Mouse (Mus musculus) heart, embryonic 13.5 days (tissue): ENCODE results near the gene Ptms. TPM values are rescaled to one million over a fixed set of nuclear protein-coding genes. Genes with fewer than 3 reads are reported as not detected.
A peak's percentile ranks its signal among the peaks of the same experiment; 100 is the strongest.

Source experiments
- ATAC-seq: fragments of 200-750 bp; cut with Nextera tagmentation; 2 replicates; pipeline ENCODE4 v1.8.0; 2017; ENCODE audit warnings: moderate TSS enrichment; ENCODE audit not compliant: insufficient number of reproducible peaks, low FRiP score, low TSS enrichment; ENCODE audit errors: extremely low read depth
- H3K27ac ChIP-seq: fragments of 300-500 bp; sonication (generic); replicated peaks from 2 replicates; pipeline ENCODE4 v1.5.1; 2015; ENCODE audit warnings: moderate library complexity, mild to moderate bottlenecking, inconsistent platforms
- H3K27me3 ChIP-seq: fragments of 300-500 bp; sonication (generic); replicated peaks from 2 replicates; pipeline ENCODE4 v1.6.1; 2015; ENCODE audit warnings: mild to moderate bottlenecking, inconsistent platforms
- H3K36me3 ChIP-seq: fragments of 300-500 bp; sonication (generic); 2 replicates; pipeline ENCODE4 v1.6.1; 2015; ENCODE audit warnings: mild to moderate bottlenecking, inconsistent platforms
- H3K4me1 ChIP-seq: fragments of 300-500 bp; sonication (generic); 2 replicates; pipeline ENCODE4 v1.6.1; 2015; ENCODE audit warnings: inconsistent platforms
- H3K4me2 ChIP-seq: fragments of 300-500 bp; sonication (generic); 2 replicates; pipeline ENCODE4 v1.6.1; 2015; ENCODE audit warnings: inconsistent platforms, mild to moderate bottlenecking, moderate library complexity
- H3K4me3 ChIP-seq: fragments of 300-500 bp; sonication (generic); 2 replicates; pipeline ENCODE4 v1.5.1; 2015; ENCODE audit warnings: moderate library complexity, mild to moderate bottlenecking, inconsistent platforms
- H3K9ac ChIP-seq: fragments of 300-500 bp; sonication (generic); 2 replicates; pipeline ENCODE4 v1.6.1; 2015; ENCODE audit warnings: inconsistent platforms, mild to moderate bottlenecking, moderate library complexity
- H3K9me3 ChIP-seq: fragments of 300-500 bp; sonication (generic); 2 replicates; pipeline ENCODE4 v1.6.1; 2016; ENCODE audit warnings: inconsistent platforms
- WGBS: fragments of 180-500 bp; shearing (Covaris S2); methylation state at CpG from one replicate; pipeline ENCODE4 v1.1.7; 2015; ENCODE audit warnings: mixed read lengths; 5-methylcytosine and 5-hydroxymethylcytosine counted together
- polyA plus RNA-seq: library from polyadenylated mRNA; unstranded; fragments of >200 nt; fragmentation: Nextera tagmentation; extraction: Ambion mirVana; gene quantifications from 2 replicates; pipeline ENCODE4 v1.2.1, GENCODE M21; 2015

Gene Ptms
- polyA plus RNA-seq, 1 experiment from 2014 or later: 233 TPM

- Histone ChIP-seq H3K9me3 (no peaks in the 10 kb centered on the region), H3K9ac (peak overlapping the region; percentile 100), H3K4me3 (peak overlapping the region; percentile 94), H3K4me1 (peaks cover 68% of the 10 kb centered on the region), H3K4me2 (peak overlapping the region; percentile 100), H3K27ac (peak overlapping the region; percentile 32; the same call in 1 of the 2 replicates), H3K27me3 (peaks cover 7% of the 10 kb centered on the region), H3K36me3 (peaks cover 29% of the 10 kb centered on the region)
- 19% methylated on average over 22 of the region's 22 CpGs for WGBS
- no peak for ATAC-seq
Observed at GRCm38 (mm10) chr6:124915160-124915941, 4.6 kb downstream of the Ptms start.

GRCm38 (mm10) chr6:124914511-124914910, 5.4 kb downstream of the Ptms start:
- WGBS: 84% methylated on average over 7 of the region's 7 CpGs
- Histone ChIP-seq H3K27me3 (peaks cover 15% of the 10 kb centered on the region), H3K4me2 (peak overlapping the region; percentile 100; the same call in 1 of the 2 replicates), H3K9me3 (no peaks in the 10 kb centered on the region), H3K4me1 (peaks cover 72% of the 10 kb centered on the region), H3K27ac (no peak overlapping the region; the same call in 1 of the 2 replicates), H3K36me3 (peaks cover 29% of the 10 kb centered on the region), H3K9ac (peak overlapping the region; percentile 100), H3K4me3 (peak overlapping the region; percentile 94; the same call in 1 of the 2 replicates)
- ATAC-seq: no peak

GRCm38 (mm10) chr6:124913721-124914285, 6.1 kb downstream of the Ptms start:
- no peak overlapping the region for H3K4me3 ChIP-seq
- H3K36me3 ChIP-seq: peaks cover 29% of the 10 kb centered on the region
- no peaks in the 10 kb centered on the region for H3K9me3 ChIP-seq
- no peak overlapping the region; the same call in 1 of the 2 replicates for H3K27ac ChIP-seq
- 72% methylated on average over 14 of the region's 14 CpGs for WGBS
- no peak for ATAC-seq
- H3K27me3 ChIP-seq: peaks cover 22% of the 10 kb centered on the region
- H3K9ac ChIP-seq: peak overlapping the region; percentile 14; the same call in 1 of the 2 replicates
- H3K4me1 ChIP-seq: peaks cover 67% of the 10 kb centered on the region
- no peak overlapping the region for H3K4me2 ChIP-seq

GRCm38 (mm10) chr6:124913214-124913613, 6.7 kb downstream of the Ptms start:
- Histone ChIP-seq H3K4me1 (peaks cover 61% of the 10 kb centered on the region), H3K9me3 (no peaks in the 10 kb centered on the region), H3K27ac (peak overlapping the region; percentile 21; the same call in 1 of the 2 replicates), H3K36me3 (peaks cover 29% of the 10 kb centered on the region), H3K9ac (no peak overlapping the region), H3K4me3 (no peak overlapping the region), H3K4me2 (no peak overlapping the region), H3K27me3 (peaks cover 28% of the 10 kb centered on the region)
- WGBS: 58% methylated on average over 6 of the region's 6 CpGs
- ATAC-seq: no peak

GRCm38 (mm10) chr6:124911533-124912218, 8.2 kb downstream of the Ptms start, which contains the start of gene Lag3:
Lag3 (minus strand) TSS chr6:124911705.
- peaks cover 32% of the 10 kb centered on the region for H3K27me3 ChIP-seq
- no peaks in the 10 kb centered on the region for H3K9me3 ChIP-seq
- H3K4me3 ChIP-seq: no peak within 1 kb of the TSS
- H3K36me3 ChIP-seq: peaks cover 29% of the 10 kb centered on the region
- peaks cover 59% of the 10 kb centered on the region for H3K4me1 ChIP-seq
- H3K27ac ChIP-seq: no peak within 1 kb of the TSS
- H3K4me2 ChIP-seq: peak within 1 kb of the TSS; percentile 52
- no peak for ATAC-seq
- H3K9ac ChIP-seq: peak within 1 kb of the TSS; percentile 75
- 18% methylated on average over 12 of the region's 13 CpGs for WGBS

- Histone ChIP-seq H3K9me3 (no peaks in the 10 kb centered on the region), H3K4me3 (peak overlapping the region; percentile 34), H3K27ac (no peak overlapping the region), H3K36me3 (peaks cover 28% of the 10 kb centered on the region), H3K27me3 (peaks cover 32% of the 10 kb centered on the region), H3K9ac (peak overlapping the region; percentile 75), H3K4me1 (peaks cover 51% of the 10 kb centered on the region), H3K4me2 (peak overlapping the region; percentile 64)
- 5% methylated on average over 32 of the region's 32 CpGs for WGBS
- no peak for ATAC-seq
Observed at GRCm38 (mm10) chr6:124910032-124910431, 9.9 kb downstream of the Ptms start.

- Histone ChIP-seq H3K4me2 (no peak overlapping the region), H3K27me3 (peaks cover 32% of the 10 kb centered on the region), H3K9ac (no peak overlapping the region), H3K4me3 (no peak overlapping the region), H3K36me3 (peaks cover 6% of the 10 kb centered on the region), H3K27ac (no peak overlapping the region), H3K9me3 (no peaks in the 10 kb centered on the region), H3K4me1 (peaks cover 39% of the 10 kb centered on the region)
- ATAC-seq: no peak
- 76% methylated on average over 1 of the region's 1 CpGs for WGBS
Observed at GRCm38 (mm10) chr6:124907767-124908166, 12.1 kb downstream of the Ptms start.

GRCm38 (mm10) chr6:124904991-124905860, 14.7 kb downstream of the Ptms start:
- no peak for ATAC-seq
- peaks cover 23% of the 10 kb centered on the region for H3K27me3 ChIP-seq
- peak overlapping the region; percentile 62 for H3K4me3 ChIP-seq
- WGBS: 36% methylated on average over 13 of the region's 16 CpGs
- peak overlapping the region; percentile 87 for H3K4me2 ChIP-seq
- H3K36me3 ChIP-seq: no peaks in the 10 kb centered on the region
- peaks cover 21% of the 10 kb centered on the region for H3K4me1 ChIP-seq
- H3K9ac ChIP-seq: peak overlapping the region; percentile 86
- H3K27ac ChIP-seq: peak overlapping the region; percentile 99
- H3K9me3 ChIP-seq: no peaks in the 10 kb centered on the region

- WGBS: 9% methylated on average over 24 of the region's 24 CpGs
- Histone ChIP-seq H3K4me2 (peak overlapping the region; percentile 87), H3K4me1 (peaks cover 14% of the 10 kb centered on the region), H3K36me3 (no peaks in the 10 kb centered on the region), H3K4me3 (peak overlapping the region; percentile 62), H3K9ac (peak overlapping the region; percentile 86), H3K27ac (peak overlapping the region; percentile 99), H3K9me3 (no peaks in the 10 kb centered on the region), H3K27me3 (peaks cover 15% of the 10 kb centered on the region)
- no peak for ATAC-seq
Observed at GRCm38 (mm10) chr6:124904161-124904981, 15.5 kb downstream of the Ptms start.

- Histone ChIP-seq H3K9ac (peak overlapping the region; percentile 86), H3K27me3 (peaks cover 8% of the 10 kb centered on the region), H3K36me3 (no peaks in the 10 kb centered on the region), H3K4me3 (peak overlapping the region; percentile 62), H3K9me3 (no peaks in the 10 kb centered on the region), H3K4me1 (peaks cover 14% of the 10 kb centered on the region), H3K4me2 (peak overlapping the region; percentile 87), H3K27ac (peak overlapping the region; percentile 99)
- WGBS: under 1% methylated on average over 23 of the region's 23 CpGs
- ATAC-seq: peak; percentile 77; the same call in 1 of the 2 replicates
Observed at GRCm38 (mm10) chr6:124903580-124904151, 16.2 kb downstream of the Ptms start.
